Mouse (Mus musculus) retina, adult 2 months (tissue): Measurements from ENCODE around the gene Tenm4.

Experiments used
- DNase-seq: peaks from one replicate; pipeline ENCODE4 v3.0.0-alpha.2; 2012; ENCODE audit warnings: low read depth, low spot score

Tenm4 gene

DNA sequence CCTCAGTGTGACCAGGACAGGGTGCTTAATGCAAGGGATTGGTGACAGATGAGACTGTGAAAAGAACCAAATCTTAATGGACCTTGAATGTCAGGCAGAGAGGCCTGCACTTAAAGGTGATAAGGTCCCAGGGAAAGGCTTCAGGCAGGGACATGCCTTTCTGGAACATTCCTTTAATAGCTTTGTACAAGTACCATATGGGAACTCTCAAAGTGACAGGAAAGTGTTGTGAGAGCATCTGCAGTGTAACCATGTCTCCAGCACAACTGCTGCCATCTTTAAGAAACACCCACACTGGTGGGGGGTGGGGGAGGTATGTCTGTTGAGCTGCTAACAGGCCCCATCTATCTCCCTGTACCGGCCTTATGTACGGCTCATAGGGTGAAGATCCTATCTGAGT, 506.0 kb downstream of the Tenm4 start:
- no peak for DNase-seq

- no peak for DNase-seq
Measured at GRCm38 (mm10) chr7:96678236-96678635, 507.2 kb downstream of the Tenm4 start.

DNA sequence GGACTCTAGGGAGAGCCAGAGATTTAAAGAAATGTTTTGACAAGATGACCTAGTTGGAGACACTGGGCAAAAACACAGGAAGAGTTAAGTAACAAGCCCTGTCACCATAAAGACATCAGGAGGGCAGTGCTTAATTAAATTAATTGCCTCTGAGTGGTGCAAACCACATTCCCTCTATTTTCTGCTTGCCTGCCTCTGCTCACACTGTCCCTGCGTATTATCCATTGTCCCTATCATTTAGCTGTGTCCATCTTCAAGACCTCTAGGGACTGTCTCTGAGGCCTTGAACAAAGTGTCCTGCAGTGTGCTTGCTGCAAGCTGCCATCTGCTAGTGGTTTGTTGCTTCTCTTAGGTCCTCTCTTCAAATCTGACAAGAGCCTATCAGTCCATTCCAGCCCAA, 508.7 kb downstream of the Tenm4 start:
- no peak for DNase-seq

GRCm38 (mm10) chr7:96680405-96680804, 509.4 kb downstream of the Tenm4 start:
- no peak for DNase-seq

DNA sequence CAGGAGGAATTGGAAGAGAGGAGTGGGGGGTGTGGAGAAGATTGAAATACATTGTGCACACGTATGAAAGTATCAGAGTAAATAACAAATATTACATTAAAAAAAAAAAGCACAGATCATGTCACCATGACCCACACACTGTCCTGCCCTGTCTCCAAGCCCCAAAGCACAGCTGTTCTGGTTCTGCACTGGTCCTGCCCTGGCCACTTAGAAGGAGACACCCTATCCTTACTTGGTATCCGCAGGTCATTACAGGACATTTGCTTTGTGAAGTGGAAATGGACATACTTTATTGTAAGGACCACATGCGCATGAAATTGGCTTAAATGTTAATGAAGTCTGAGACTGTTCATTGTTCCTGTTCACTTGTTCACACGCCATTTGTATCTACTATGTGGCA, 510.8 kb downstream of the Tenm4 start:
- no peak for DNase-seq

- DNase-seq = no peak
Measured at GRCm38 (mm10) chr7:96688141-96688540, 517.1 kb downstream of the Tenm4 start.

DNA sequence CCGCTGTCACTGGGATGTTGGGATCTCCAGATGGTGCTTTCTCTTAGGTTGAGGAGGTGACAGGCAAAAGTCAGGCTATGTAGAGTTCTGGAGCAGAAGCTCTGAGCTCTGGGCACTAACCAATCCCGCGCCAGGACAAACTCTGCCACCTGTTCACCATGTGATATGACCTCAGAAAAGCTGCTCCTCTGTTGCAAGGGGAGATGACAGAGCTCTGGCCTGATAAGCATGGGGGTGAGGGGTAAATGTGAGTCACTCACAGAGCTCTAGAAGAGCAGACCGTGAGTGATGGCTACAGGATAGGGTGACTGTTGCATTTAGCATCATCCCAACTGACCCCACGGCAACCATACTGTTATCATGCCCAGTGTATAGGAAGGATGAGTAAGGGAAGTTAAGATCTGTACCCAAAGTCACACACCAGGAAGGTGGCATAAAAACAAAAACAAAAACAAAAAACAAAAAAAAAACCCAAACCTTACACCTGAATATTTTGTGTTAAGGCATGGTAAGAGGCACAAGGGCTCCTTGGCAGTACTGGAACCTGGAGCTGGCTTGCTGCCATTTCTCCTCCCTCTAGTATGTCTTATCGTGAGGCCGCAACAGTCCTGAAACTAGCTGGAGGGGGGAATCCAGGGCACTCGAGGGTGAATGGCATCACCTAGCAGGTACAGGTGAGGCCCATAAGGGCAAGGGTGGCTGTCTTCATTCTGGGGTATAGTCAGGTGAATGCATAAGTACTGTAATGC, 530.2 kb downstream of the Tenm4 start:
- DNase-seq = no peak

DNA sequence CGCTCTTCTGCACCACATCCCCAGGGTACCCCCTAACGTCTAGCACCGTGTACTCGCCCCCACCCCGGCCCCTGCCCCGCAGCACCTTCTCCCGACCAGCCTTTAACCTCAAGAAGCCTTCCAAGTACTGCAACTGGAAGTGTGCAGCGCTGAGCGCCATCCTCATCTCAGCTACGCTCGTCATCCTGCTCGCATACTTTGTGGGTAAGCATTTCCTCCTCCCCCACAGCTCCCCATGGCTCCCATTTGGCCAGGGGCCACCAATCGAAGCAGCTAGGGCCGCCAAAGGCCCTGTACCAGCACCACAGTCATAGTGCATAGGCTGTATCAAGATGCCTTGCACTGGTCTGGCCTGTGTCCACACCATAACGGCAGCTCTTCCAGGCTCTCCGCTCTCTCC, 532.9 kb downstream of the Tenm4 start:
- no peak for DNase-seq

GRCm38 (mm10) chr7:96705307-96706129, 534.5 kb downstream of the Tenm4 start:
- no peak for DNase-seq

- DNase-seq = no peak
Measured at GRCm38 (mm10) chr7:96706531-96706930, 535.5 kb downstream of the Tenm4 start.

GRCm38 (mm10) chr7:96707112-96707511, 536.1 kb downstream of the Tenm4 start:
- no peak for DNase-seq

GRCm38 (mm10) chr7:96708071-96708470, 537.0 kb downstream of the Tenm4 start:
- no peak for DNase-seq

DNA sequence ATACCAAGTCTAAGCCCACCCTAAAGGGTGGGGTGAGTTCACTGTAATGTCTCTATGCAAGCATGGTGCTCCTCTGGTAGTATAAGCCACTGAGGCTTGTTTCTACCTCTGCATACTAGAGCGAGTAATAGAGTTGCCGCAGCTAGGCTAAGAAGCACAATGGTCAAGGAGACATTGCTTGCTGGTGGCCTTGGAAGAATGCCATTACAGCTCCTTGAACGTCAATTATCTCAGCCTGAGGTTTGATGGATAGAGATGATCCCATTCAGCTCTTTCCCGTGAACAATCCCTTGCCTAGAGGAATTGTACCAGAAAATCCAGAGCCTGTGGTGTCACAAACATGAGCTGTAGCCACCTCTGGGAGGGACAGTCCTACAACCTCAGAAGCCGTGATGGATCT, 537.5 kb downstream of the Tenm4 start:
- no peak for DNase-seq

GRCm38 (mm10) chr7:96708968-96709367, 537.9 kb downstream of the Tenm4 start:
- DNase-seq = no peak

DNA sequence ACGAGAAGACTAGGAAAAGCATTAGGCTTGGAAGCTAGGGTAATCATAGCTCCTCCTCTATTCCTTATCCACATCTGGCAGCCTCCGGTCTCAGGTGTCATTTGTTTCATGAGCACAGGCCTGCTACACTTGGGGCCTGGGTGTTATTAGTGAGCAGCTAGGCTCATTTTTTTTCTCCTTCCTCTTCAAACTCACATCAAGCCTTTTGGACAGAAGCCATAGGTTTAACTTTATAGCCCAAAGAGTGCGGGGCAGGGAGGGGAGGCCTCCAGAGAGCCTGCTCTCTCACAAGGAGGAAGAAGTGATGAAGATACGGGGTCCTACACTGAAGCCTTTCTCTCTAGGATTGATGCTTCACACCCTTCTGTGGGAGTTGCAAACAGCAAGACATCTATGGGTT, 538.8 kb downstream of the Tenm4 start:
- no peak for DNase-seq

DNA sequence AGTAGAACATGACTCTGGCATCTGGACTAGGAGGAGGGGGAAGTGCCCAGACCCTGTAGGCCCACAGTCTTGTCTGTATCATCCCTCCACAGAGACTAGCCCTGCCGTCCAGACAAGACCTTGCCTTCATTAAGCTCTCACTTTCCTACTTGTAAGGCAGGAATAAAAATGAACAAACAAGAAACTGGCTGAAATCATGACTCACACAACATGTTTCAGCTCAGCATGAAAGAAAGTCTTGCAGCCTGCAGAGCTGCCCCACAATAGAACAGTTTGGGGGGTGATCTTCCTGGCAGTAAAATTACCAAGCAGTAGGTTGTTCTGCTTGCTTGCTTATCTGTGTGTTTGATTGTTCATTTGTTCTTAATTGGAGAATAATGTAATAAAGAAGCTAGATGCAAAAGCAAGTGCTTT, 539.6 kb downstream of the Tenm4 start:
- DNase-seq = no peak

DNA sequence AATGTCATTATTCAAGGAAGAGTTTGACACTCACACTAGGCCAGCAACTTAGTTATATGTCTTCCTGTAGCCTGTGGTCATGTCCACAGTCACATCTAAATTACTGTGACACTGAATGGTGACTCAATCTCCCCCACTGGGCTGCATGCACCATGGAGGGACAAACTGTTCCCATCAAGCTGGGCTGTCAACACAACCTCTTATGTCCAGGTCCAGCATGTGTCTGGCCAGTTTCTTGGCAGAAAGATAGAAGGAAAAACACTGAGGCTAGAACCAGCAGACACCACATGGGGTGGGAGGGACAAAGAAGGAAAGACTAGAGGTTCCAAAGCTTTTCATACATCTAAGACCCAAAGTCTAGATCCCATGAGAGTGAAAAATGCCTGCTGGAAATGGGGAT, 541.8 kb downstream of the Tenm4 start:
- no peak for DNase-seq

GRCm38 (mm10) chr7:96716911-96717310, 545.9 kb downstream of the Tenm4 start:
- no peak for DNase-seq

GRCm38 (mm10) chr7:96718201-96719155, 547.4 kb downstream of the Tenm4 start:
- DNase-seq = no peak

DNA sequence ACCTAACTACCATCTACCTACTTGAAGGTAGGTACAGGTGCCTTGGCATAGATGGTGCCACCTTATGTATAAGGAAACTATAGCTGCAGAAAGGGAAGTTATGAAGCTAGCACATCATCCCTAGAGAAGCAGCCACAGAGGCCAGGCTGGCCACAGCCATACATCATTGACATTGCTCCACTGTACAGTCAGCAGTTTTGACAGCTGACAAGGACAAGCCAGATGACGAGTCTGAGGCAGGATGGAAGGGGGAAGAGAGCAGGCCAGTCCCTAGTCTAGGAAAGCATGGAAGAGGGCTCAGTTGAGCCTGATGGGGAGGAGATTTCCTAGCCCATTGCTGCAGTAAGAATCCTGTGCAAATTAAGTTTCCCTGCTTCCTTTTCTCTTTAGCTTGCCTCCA, 548.9 kb downstream of the Tenm4 start:
- DNase-seq = no peak

DNA sequence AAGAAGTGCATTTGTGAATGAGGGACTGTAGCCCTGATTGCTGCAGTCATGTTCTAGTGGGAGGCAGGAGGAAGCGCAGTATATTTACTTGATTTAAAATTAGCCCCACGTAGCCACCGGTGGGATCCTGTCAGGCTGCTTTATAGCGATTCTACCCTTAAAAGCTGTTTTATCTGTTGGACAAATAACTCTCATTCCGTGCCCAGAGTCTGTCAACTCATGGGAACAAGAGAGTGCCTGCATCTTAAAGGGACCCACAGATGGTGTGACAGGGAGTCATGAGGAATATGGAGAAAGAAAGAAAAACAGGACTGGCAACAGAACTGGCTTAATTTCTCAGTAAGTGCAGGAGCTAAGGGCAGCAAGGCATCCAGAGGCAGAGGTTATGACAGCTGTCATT, 549.4 kb downstream of the Tenm4 start:
- no peak for DNase-seq

- DNase-seq = no peak
Measured at GRCm38 (mm10) chr7:96722796-96723195, 551.8 kb downstream of the Tenm4 start.
